In the genomic region with DNA sequence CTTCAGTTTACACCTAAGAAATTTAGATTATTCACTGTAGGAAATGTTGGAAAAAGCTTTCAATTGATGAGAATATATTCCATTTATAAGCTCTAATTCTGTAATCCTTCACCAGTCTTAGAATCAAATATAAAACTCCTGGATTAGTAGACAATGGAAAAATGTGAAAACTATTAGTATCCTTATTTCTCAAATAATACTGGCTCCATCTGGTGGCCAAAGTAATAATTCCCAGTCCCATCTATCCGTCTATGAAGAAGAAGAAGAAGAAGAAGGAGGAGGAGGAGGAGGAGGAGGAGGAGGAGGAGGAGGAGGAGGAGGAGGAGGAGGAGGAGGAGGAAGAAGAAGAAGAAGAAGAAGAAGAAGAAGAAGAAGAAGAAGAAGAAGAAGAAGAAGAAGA, we compare ENCODE assay signal across 13 mouse cellular contexts. TPM values are rescaled to one million over a fixed set of nuclear protein-coding genes. Genes with fewer than 3 reads are reported as not detected.
DNase-seq lines count a peak whose midpoint lies in the region; ATAC-seq and TF ChIP-seq lines count a peak whose summit lies in the region.
"Not testable (repeated sequence)": the region's sequence is repeated elsewhere in the genome, so short reads cannot be mapped to it uniquely, and the experiment has no call there.
"Had no signal": no experiment of that assay in that cellular context is flagged by ENCODE, and none has a peak within 500 bp of the region (broad histone marks: within the 10 kb centered on the region; RNA-seq: fewer than 3 reads in every experiment).

No protein-coding gene starts in this region.

- H3K36me3 ChIP-seq in hindbrain, embryonic 14.5 days (replicated peaks; ENCODE audit: control insufficient read depth, insufficient read depth); liver, postnatal 0 days (replicated peaks; ENCODE audit: insufficient read depth, low read length): not testable (repeated sequence)

- not testable (repeated sequence) for H3K27me3 ChIP-seq in hindbrain, embryonic 14.5 days (ENCODE audit: control insufficient read depth, insufficient read depth, low read length); liver, postnatal 0 days (ENCODE audit: insufficient read depth, low read length)

- not testable (repeated sequence) for H3K27ac ChIP-seq in hindbrain, embryonic 14.5 days; liver, postnatal 0 days (ENCODE audit: low read depth)

- not testable (repeated sequence) for H3K9ac ChIP-seq in hindbrain, embryonic 14.5 days; liver, postnatal 0 days (replicated peaks)

- not testable (repeated sequence) for ATAC-seq in hindbrain, embryonic 14.5 days (ENCODE audit: low FRiP score); liver, postnatal 0 days

- not testable (repeated sequence) for H3K4me3 ChIP-seq in hindbrain, embryonic 14.5 days (replicated peaks; ENCODE audit: low read length); liver, postnatal 0 days (ENCODE audit: low read depth, low read length)

- not testable (repeated sequence) for H3K4me1 ChIP-seq in hindbrain, embryonic 14.5 days (replicated peaks; ENCODE audit: control insufficient read depth, insufficient read depth, low read length); liver, postnatal 0 days (ENCODE audit: insufficient read depth)

- TF ChIP-seq CTCF in liver, postnatal 0 days (IDR thresholded peaks at IDR 0.05; ENCODE audit: low read depth), result peak; percentile 23; the same call in 1 of the 2 replicates

- not testable (repeated sequence) for H3K4me2 ChIP-seq in hindbrain, embryonic 14.5 days (replicated peaks); liver, postnatal 0 days (ENCODE audit: low read depth, low read length)

- not testable (repeated sequence) for TF ChIP-seq EP300 in liver, postnatal 0 days (IDR thresholded peaks at IDR 0.05; ENCODE audit: low read depth)

- peak; percentile 44 for DNase-seq in adrenal gland, postnatal 10 days
- peak; percentile 26 to 79 for DNase-seq in cerebellum, postnatal 25 days
- peak; percentile 24 for DNase-seq in forelimb bud, embryonic 11.5 days (ENCODE audit: low read depth, low spot score)
- peak; percentile 81 for DNase-seq in hindbrain, embryonic 14.5 days (ENCODE audit: low spot score)
- DNase-seq in layer of hippocampus, adult 18-20 months (ENCODE audit: low spot score in 2 of 2), result peak; percentile 25 to 78
- not testable (repeated sequence) for DNase-seq in liver, postnatal 0 days
- peak; percentile 21 for DNase-seq in ovary, postnatal 14 days (ENCODE audit: low spot score)

- H3K9me3 ChIP-seq in hindbrain, embryonic 14.5 days (ENCODE audit: control insufficient read depth, low read length); liver, postnatal 0 days (ENCODE audit: low read length): not testable (repeated sequence)

- WGBS in hindbrain, embryonic 14.5 days, result 0% methylated on average over 1 of the region's 1 CpGs
- WGBS in liver, postnatal 0 days (ENCODE audit: insufficient replicate concordance), result 0% methylated on average over 1 of the region's 1 CpGs

RNA-seq across cellular contexts. Expression of a gene that starts 38.5 kb away (rescaled TPM):
- total RNA-seq in adrenal gland, postnatal 10 days (2021), result not detected
- polyA plus RNA-seq in hindbrain, embryonic 14.5 days (2014; fragmentation: Nextera tagmentation; extraction: Ambion mirVana), result not detected in 2 replicates
- total RNA-seq in layer of hippocampus, adult 18-20 months (2021), result not detected
- not detected in 2 replicates for polyA plus RNA-seq in liver, postnatal 0 days (2015; fragmentation: Nextera tagmentation; extraction: Ambion mirVana)
- total RNA-seq: layer of hippocampus, postnatal 36 days; megakaryocyte-erythroid progenitor cell, adult 5-6 weeks had no signal
- polyA plus RNA-seq: heart, embryonic 14.5 days; intestine, embryonic 14.5 days; liver, embryonic 13.5 days; stomach, embryonic 14.5 days had no signal
